ENCODE assay signal across 22 mouse cellular contexts in the genomic region with DNA sequence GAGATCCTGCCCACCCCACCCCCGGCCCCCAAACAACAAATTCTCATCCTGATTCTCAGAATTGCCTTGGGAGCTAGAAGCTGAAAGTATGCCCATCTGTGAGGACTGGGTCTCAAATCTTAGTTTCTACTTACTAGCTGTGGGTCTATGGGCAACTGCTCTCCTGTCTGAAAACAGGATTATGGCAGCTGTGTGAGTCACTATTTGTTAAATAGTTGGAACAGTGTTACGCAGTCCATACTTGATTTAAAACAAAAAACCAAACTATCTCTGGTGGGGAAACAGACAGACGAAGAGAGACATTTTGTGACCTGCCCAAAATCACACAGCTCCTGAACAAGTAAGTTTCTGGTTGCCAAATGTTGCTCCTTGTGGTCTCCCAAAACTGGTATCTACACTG. TPM values are rescaled to one million over a fixed set of nuclear protein-coding genes. Genes with fewer than 3 reads are reported as not detected.
"Had no signal": no experiment of that assay in that cellular context is flagged by ENCODE, and none has a peak within 500 bp of the region (broad histone marks: within the 10 kb centered on the region; RNA-seq: fewer than 3 reads in every experiment).

No protein-coding gene starts in this region.

- H3K4me2 ChIP-seq: lung, embryonic 14.5 days; midbrain, embryonic 12.5 days; neural tube, embryonic 12.5 days had no signal

- H3K4me3 ChIP-seq: midbrain, embryonic 12.5 days; neural tube, embryonic 12.5 days had no signal

- DNase-seq: lung, adult 18-20 months; lung, embryonic 14.5 days; lung, postnatal 10 days; lung, postnatal 4 days; midbrain, embryonic 14.5 days; retina, postnatal 1 day; right cerebral cortex, adult 18-20 months; right cerebral cortex, postnatal 25 days; right cerebral cortex, postnatal 4 days; spleen, adult 18-20 months; thymus, adult 18-20 months; thymus, postnatal 14 days; thymus, postnatal 36 days had no signal

RNA-seq across cellular contexts. Expression of a gene that starts 2.3 kb away (rescaled TPM):
- polyA plus RNA-seq: liver, embryonic 16.5 days; lung, embryonic 14.5 days; lung, embryonic 16.5 days; midbrain, embryonic 10.5 days; midbrain, embryonic 12.5 days; midbrain, embryonic 14.5 days; midbrain, embryonic 16.5 days; neural tube, embryonic 12.5 days; neural tube, embryonic 14.5 days; stomach, embryonic 14.5 days; stomach, embryonic 16.5 days had no signal
